Mouse (Mus musculus) testis, postnatal 14 days (tissue): ENCODE measurements around the gene Smagp.

Experiments
- DNase-seq: peaks from one replicate; pipeline ENCODE4 v3.0.0; 2021; ENCODE audit warnings: low spot score

Gene Smagp

GRCm38 (mm10) chr15:100590436-100590835 lies 46.3 kb downstream of the Smagp start:
- DNase-seq: no peak

GRCm38 (mm10) chr15:100588297-100588696 lies 48.4 kb downstream of the Smagp start:
- DNase-seq: no peak

- DNase-seq: no peak
These were observed 49.6 kb downstream of the Smagp start for GRCm38 (mm10) chr15:100587166-100587565.

GRCm38 (mm10) chr15:100585931-100586330 lies 50.8 kb downstream of the Smagp start:
- DNase-seq: no peak

- no peak for DNase-seq
These were observed 56.6 kb downstream of the Smagp start for GRCm38 (mm10) chr15:100580108-100580507.

GRCm38 (mm10) chr15:100577972-100578371 lies 58.8 kb downstream of the Smagp start:
- DNase-seq: no peak

- no peak for DNase-seq
These were observed 59.9 kb downstream of the Smagp start for GRCm38 (mm10) chr15:100576810-100577209.

GRCm38 (mm10) chr15:100576392-100576791 lies 60.3 kb downstream of the Smagp start:
- DNase-seq: no peak

- DNase-seq: no peak
These were observed 61.4 kb downstream of the Smagp start for GRCm38 (mm10) chr15:100575366-100575765.

GRCm38 (mm10) chr15:100574378-100574777 lies 62.4 kb downstream of the Smagp start:
- no peak for DNase-seq

GRCm38 (mm10) chr15:100573946-100574345 lies 62.8 kb downstream of the Smagp start:
- no peak for DNase-seq
